Mouse (Mus musculus): ENCODE measurements around the gene Pick1. TPM values are rescaled to one million over a fixed set of nuclear protein-coding genes. Genes with fewer than 3 reads are reported as not detected.

The Pick1 gene
- polyA plus RNA-seq, 1 experiment from 2014 or later, result 18.7 TPM

DNA sequence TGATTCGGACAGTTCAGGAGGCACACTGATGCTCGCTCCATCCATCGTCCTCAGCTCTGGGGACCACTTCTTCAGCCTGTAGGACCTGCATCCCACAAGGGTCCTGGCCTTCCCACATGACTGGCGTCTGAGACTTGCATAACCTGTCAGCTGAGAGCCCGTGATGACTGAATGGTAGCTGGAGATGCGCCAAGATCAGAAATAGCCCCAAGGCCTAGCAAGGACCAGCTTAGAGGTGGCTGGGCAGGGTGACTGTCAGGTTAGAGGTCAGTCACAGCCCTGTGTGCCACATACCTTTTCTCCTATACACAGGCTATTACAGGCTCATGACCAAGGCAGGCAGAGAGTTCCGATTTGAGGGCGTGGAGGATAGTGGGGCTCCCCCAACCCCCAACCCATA is 33.5 kb upstream of the Pick1 start:
- no peak overlapping the region for H3K9ac ChIP-seq (ENCODE audit: low read length)
- H3K36me3 ChIP-seq (ENCODE audit: control insufficient read depth, insufficient read depth, low read length), result no peaks in the 10 kb centered on the region
- no peak overlapping the region for H3K27ac ChIP-seq (ENCODE audit: low read depth, low read length)
- DNase-seq (ENCODE audit: low spot score, missing footprints), result no peak
- 90% methylated on average over 8 of the region's 8 CpGs for WGBS
- H3K4me3 ChIP-seq (ENCODE audit: low read depth, low read length), result no peak overlapping the region
- H3K27me3 ChIP-seq (ENCODE audit: control insufficient read depth, insufficient read depth, low read length), result no peaks in the 10 kb centered on the region
- ATAC-seq (ENCODE audit: low FRiP score), result no peak
- no peaks in the 10 kb centered on the region for H3K9me3 ChIP-seq (ENCODE audit: control insufficient read depth, low read length)
- peaks cover 20% of the 10 kb centered on the region for H3K4me1 ChIP-seq (ENCODE audit: control insufficient read depth, insufficient read depth, low read length)
- no peak overlapping the region for H3K4me2 ChIP-seq

DNA sequence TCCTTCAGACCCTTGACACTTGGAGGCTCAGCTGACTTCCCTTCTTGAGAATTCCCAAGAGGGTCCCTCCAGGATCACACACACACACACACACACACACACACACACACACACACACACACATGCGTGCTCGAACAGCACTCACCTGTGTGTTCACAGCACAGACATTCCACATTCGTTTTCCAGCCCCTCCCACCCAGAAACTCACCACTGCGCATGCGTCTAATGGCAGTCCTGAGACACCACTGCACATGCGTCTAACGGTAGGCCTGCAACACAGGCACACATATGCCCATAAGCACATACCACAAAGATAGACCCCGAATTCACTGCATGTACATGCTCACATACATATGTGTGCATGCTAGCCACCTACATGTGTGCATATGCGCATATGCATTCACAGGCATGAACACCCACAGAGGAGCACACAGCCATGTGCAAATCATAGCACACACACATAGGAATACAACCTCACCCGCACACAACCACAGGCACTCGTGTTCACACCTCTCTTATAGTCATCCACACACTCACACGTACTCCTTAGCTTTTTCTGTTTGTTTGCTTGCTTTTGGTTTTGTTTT is 29.5 kb upstream of the Pick1 start:
- H3K27me3 ChIP-seq (ENCODE audit: control insufficient read depth, insufficient read depth, low read length), result no peaks in the 10 kb centered on the region
- no peak for DNase-seq (ENCODE audit: low spot score, missing footprints)
- no peak for ATAC-seq (ENCODE audit: low FRiP score)
- no peaks in the 10 kb centered on the region for H3K36me3 ChIP-seq (ENCODE audit: control insufficient read depth, insufficient read depth, low read length)
- no peak overlapping the region for H3K9ac ChIP-seq (ENCODE audit: low read length)
- H3K9me3 ChIP-seq (ENCODE audit: control insufficient read depth, low read length), result no peaks in the 10 kb centered on the region
- no peak overlapping the region for H3K4me2 ChIP-seq
- 94% methylated on average over 12 of the region's 12 CpGs for WGBS
- H3K27ac ChIP-seq (ENCODE audit: low read depth, low read length), result no peak overlapping the region
- peaks cover 22% of the 10 kb centered on the region for H3K4me1 ChIP-seq (ENCODE audit: control insufficient read depth, insufficient read depth, low read length)
- no peak overlapping the region for H3K4me3 ChIP-seq (ENCODE audit: low read depth, low read length)

DNA sequence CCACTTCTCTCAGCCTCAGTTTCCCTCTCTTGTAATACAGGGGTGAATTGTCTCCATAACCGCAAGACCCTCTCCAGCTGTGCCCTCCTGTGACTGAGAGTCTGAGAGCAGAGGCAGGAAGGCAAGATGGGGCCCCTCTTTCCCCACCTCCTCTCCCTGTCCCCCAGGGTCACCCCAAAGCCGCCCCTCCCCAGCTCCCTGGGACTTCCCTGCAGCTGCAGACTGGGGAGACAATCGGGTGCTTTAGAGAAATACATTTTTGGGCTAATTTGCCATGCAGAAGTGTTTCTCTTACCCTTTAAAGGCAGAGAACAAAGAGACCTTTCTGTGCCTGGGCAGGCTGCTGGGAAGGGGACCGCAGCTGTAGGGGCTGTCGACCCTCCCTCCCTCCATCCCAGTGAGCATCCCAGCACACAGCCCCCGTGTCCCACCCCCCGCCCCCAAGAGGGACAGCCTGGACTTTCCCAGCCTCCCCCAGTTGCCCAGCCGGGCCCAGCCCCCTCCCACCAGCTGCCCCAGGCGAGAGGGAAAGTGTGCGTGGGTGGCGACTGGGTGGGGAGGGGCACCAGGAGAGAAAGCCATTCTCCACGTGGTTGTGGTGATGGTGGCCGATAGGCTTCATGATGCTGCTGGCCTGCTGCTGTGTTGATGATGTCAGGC is 27.4 kb upstream of the Pick1 start:
- H3K36me3 ChIP-seq (ENCODE audit: control insufficient read depth, insufficient read depth, low read length), result no peaks in the 10 kb centered on the region
- H3K27me3 ChIP-seq (ENCODE audit: control insufficient read depth, insufficient read depth, low read length), result no peaks in the 10 kb centered on the region
- no peak overlapping the region for H3K4me3 ChIP-seq (ENCODE audit: low read depth, low read length)
- peaks cover 22% of the 10 kb centered on the region for H3K4me1 ChIP-seq (ENCODE audit: control insufficient read depth, insufficient read depth, low read length)
- peak overlapping the region; percentile 53 for H3K9ac ChIP-seq (ENCODE audit: low read length)
- DNase-seq (ENCODE audit: low spot score, missing footprints) (peak; percentile 88), ATAC-seq (ENCODE audit: low FRiP score) (peak; percentile 84)
- 26% methylated on average over 13 of the region's 13 CpGs for WGBS
- peak overlapping the region; percentile 25; the same call in 1 of the 2 replicates for H3K4me2 ChIP-seq
- H3K27ac ChIP-seq (ENCODE audit: low read depth, low read length), result peak overlapping the region; percentile 79
- H3K9me3 ChIP-seq (ENCODE audit: control insufficient read depth, low read length), result no peaks in the 10 kb centered on the region

DNA sequence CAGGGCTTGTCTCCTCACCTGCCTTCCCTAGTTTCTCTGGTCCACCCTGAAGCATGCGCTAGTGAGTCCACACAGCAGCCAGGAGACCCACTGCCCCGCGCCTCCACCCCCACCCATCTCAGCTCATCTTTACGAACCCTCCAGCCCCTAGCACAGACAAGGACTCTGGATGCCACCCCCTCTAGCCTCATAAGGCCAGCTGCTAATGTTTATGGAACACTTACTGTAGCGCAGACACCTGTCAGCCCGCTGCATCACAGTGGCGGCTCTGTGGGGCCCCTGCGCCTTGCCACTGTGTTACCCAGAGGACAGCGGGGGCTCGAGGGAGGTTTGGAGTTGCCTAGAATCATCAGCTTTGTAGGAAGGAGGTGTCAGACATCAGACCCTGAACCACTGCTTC is 26.4 kb upstream of the Pick1 start:
- ATAC-seq (ENCODE audit: low FRiP score) (peak; percentile 23; the same call in 1 of the 2 replicates), DNase-seq (ENCODE audit: low spot score, missing footprints) (no peak)
- Histone ChIP-seq H3K4me1 (ENCODE audit: control insufficient read depth, insufficient read depth, low read length) (peaks cover 22% of the 10 kb centered on the region), H3K9me3 (ENCODE audit: control insufficient read depth, low read length) (no peaks in the 10 kb centered on the region), H3K27me3 (ENCODE audit: control insufficient read depth, insufficient read depth, low read length) (no peaks in the 10 kb centered on the region), H3K36me3 (ENCODE audit: control insufficient read depth, insufficient read depth, low read length) (no peaks in the 10 kb centered on the region), H3K27ac (ENCODE audit: low read depth, low read length) (peak overlapping the region; percentile 79; the same call in 1 of the 2 replicates), H3K4me2 (no peak overlapping the region), H3K4me3 (ENCODE audit: low read depth, low read length) (no peak overlapping the region), H3K9ac (ENCODE audit: low read length) (peak overlapping the region; percentile 40; the same call in 1 of the 2 replicates)
- WGBS, result 62% methylated on average over 10 of the region's 10 CpGs

DNA sequence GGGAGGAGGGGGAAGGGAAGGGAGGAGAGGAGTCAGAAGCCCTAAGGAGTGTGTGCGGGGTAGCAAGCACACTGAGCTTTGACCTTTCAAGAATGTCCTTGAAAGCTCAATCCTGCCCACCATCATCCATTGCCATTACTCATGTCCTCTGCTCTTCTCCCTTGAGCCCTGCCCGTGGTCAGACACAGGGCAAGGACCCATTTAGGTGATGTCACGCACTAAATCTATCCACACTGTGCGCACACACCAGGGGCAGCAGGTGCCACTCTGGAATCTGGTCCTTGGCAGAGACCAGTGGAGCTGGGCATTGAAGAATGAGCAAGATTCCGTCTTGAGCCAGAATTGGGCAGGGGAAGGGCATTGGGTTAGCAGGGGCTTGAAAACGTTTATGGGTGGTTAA is 20.8 kb upstream of the Pick1 start:
- no peak for DNase-seq (ENCODE audit: low spot score, missing footprints)
- no peaks in the 10 kb centered on the region for H3K36me3 ChIP-seq (ENCODE audit: control insufficient read depth, insufficient read depth, low read length)
- H3K27ac ChIP-seq (ENCODE audit: low read depth, low read length), result no peak overlapping the region
- no peaks in the 10 kb centered on the region for H3K27me3 ChIP-seq (ENCODE audit: control insufficient read depth, insufficient read depth, low read length)
- WGBS, result 90% methylated on average over 6 of the region's 6 CpGs
- H3K4me1 ChIP-seq (ENCODE audit: control insufficient read depth, insufficient read depth, low read length), result no peaks in the 10 kb centered on the region
- ATAC-seq (ENCODE audit: low FRiP score), result no peak
- no peak overlapping the region for H3K4me2 ChIP-seq
- H3K9ac ChIP-seq (ENCODE audit: low read length), result no peak overlapping the region
- no peaks in the 10 kb centered on the region for H3K9me3 ChIP-seq (ENCODE audit: control insufficient read depth, low read length)
- H3K4me3 ChIP-seq (ENCODE audit: low read depth, low read length), result no peak overlapping the region

DNA sequence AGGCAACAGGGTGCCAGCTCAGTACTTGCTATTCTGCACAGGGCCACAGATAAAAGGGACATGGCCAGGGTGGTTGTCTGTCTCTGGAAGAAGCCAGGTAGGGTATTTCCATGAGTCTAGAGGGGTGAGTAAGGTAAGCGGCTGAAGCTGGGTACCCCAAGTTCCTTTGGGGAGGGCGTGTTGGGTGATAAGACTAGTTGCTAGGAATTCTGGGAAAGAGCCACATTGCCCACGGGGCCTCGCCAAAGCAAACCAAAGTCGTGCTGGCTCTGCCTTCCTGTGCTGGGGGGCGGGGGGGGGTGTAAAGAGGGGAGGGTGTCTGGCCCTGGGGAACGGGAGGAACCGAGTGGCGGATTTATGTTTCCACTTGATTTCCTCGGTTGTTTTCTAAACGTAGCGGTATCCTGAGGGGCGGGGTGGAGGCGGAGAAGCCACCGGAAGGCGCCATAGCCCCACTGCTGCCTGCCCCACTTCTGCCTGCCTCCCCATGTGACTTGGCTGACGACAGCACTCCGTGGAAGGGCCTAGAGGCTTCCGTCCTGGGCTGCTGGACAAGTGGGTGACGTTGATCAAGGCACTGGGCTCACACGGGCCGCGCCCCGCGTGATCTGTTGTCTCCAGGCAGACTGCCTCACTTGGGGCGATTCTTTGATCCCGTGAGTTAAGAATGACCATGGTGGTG is 20.1 kb upstream of the Pick1 start:
- WGBS, result 79% methylated on average over 27 of the region's 27 CpGs
- no peak overlapping the region for H3K4me2 ChIP-seq
- no peak overlapping the region for H3K9ac ChIP-seq (ENCODE audit: low read length)
- no peaks in the 10 kb centered on the region for H3K9me3 ChIP-seq (ENCODE audit: control insufficient read depth, low read length)
- DNase-seq (ENCODE audit: low spot score, missing footprints), result no peak
- H3K4me3 ChIP-seq (ENCODE audit: low read depth, low read length), result no peak overlapping the region
- H3K27me3 ChIP-seq (ENCODE audit: control insufficient read depth, insufficient read depth, low read length), result no peaks in the 10 kb centered on the region
- no peaks in the 10 kb centered on the region for H3K4me1 ChIP-seq (ENCODE audit: control insufficient read depth, insufficient read depth, low read length)
- H3K36me3 ChIP-seq (ENCODE audit: control insufficient read depth, insufficient read depth, low read length), result no peaks in the 10 kb centered on the region
- ATAC-seq (ENCODE audit: low FRiP score), result no peak
- H3K27ac ChIP-seq (ENCODE audit: low read depth, low read length), result no peak overlapping the region

DNA sequence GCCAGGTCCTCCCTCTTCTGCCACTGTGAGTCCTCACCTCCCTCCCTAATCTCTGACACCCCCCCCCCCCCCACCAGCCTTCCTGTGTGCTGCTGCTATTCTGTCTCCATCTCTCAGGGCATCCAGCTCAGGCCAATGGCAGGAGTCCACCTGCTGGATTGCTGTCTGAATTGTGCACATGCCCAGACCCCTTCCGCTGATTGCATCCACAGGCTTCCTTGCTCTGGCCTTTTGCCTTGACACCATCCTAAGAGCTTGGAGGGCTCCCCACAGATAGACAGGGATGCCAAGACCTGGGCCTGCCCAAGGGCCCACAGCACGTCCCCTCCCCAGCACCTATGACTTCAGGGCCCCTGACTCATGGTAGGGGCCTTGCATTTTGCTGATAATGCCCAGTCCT is 18.6 kb upstream of the Pick1 start:
- no peak overlapping the region for H3K9ac ChIP-seq (ENCODE audit: low read length)
- no peaks in the 10 kb centered on the region for H3K9me3 ChIP-seq (ENCODE audit: control insufficient read depth, low read length)
- no peaks in the 10 kb centered on the region for H3K27me3 ChIP-seq (ENCODE audit: control insufficient read depth, insufficient read depth, low read length)
- no peak for DNase-seq (ENCODE audit: low spot score, missing footprints)
- no peaks in the 10 kb centered on the region for H3K36me3 ChIP-seq (ENCODE audit: control insufficient read depth, insufficient read depth, low read length)
- 68% methylated on average over 2 of the region's 2 CpGs for WGBS
- no peaks in the 10 kb centered on the region for H3K4me1 ChIP-seq (ENCODE audit: control insufficient read depth, insufficient read depth, low read length)
- ATAC-seq (ENCODE audit: low FRiP score), result no peak
- H3K4me2 ChIP-seq, result no peak overlapping the region
- H3K4me3 ChIP-seq (ENCODE audit: low read depth, low read length), result no peak overlapping the region
- H3K27ac ChIP-seq (ENCODE audit: low read depth, low read length), result no peak overlapping the region

DNA sequence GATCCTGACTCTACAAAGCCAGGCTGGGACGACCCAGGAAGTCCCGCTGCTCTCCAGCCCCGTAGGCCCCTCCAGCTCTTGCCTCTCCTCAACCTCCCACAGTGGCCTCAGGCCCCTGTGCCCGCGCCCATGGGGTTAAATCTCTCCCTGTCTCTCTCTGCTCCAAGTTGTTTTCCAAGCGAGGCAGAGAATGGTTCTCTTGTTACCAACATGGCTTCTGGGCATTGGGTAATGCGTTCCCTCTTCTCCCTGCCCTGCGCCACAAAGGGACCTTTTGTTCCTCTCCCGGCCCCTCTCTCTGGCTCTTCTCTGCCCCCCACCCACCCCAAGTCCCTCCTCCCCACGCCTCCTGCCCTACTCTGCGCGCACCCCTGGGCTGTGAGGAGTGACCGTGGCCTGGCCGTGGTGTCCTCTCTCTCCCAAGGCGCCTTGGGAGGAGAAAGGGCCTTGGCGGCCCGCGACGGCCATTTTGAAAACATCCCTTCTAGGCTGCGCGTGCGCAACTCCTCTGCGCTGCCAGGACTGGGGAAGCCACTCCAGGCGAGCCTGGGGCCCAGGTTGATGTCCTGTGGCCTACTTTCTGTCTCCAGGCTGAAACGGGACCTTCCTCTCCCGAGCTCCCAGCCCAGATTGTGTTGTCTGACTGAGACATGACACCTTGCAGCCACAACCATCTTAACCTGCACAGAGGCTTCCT is 16.1 kb upstream of the Pick1 start:
- no peak for ATAC-seq (ENCODE audit: low FRiP score)
- Histone ChIP-seq H3K27me3 (ENCODE audit: control insufficient read depth, insufficient read depth, low read length) (no peaks in the 10 kb centered on the region), H3K4me3 (ENCODE audit: low read depth, low read length) (no peak overlapping the region), H3K36me3 (ENCODE audit: control insufficient read depth, insufficient read depth, low read length) (no peaks in the 10 kb centered on the region), H3K27ac (ENCODE audit: low read depth, low read length) (no peak overlapping the region), H3K4me2 (no peak overlapping the region), H3K4me1 (ENCODE audit: control insufficient read depth, insufficient read depth, low read length) (no peaks in the 10 kb centered on the region), H3K9me3 (ENCODE audit: control insufficient read depth, low read length) (no peaks in the 10 kb centered on the region), H3K9ac (ENCODE audit: low read length) (no peak overlapping the region)
- DNase-seq (ENCODE audit: low spot score, missing footprints), result no peak
- WGBS, result 89% methylated on average over 25 of the region's 26 CpGs

DNA sequence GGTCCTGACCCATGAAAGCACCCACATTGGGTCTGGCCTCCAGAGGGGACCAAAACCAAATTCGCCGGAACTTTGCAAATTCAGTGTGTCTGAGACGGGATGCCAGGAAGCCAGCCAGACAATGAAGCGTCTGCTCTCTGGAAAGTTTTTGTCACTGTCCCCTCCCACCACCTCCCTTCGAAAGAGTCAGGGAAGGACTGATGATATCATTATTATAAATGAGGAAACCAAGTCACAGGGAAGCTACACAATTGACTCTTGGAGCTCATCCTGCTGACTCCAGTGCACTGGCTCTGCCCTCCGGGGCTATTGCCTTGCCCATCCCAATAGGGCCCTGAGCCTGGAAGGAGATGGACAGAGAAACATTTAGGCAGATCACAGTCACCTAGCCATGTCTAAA is 15.4 kb upstream of the Pick1 start:
- Histone ChIP-seq H3K4me3 (ENCODE audit: low read depth, low read length) (no peak overlapping the region), H3K36me3 (ENCODE audit: control insufficient read depth, insufficient read depth, low read length) (no peaks in the 10 kb centered on the region), H3K27me3 (ENCODE audit: control insufficient read depth, insufficient read depth, low read length) (no peaks in the 10 kb centered on the region), H3K9ac (ENCODE audit: low read length) (no peak overlapping the region), H3K4me2 (no peak overlapping the region), H3K4me1 (ENCODE audit: control insufficient read depth, insufficient read depth, low read length) (no peaks in the 10 kb centered on the region), H3K9me3 (ENCODE audit: control insufficient read depth, low read length) (no peaks in the 10 kb centered on the region), H3K27ac (ENCODE audit: low read depth, low read length) (no peak overlapping the region)
- WGBS, result 76% methylated on average over 6 of the region's 6 CpGs
- DNase-seq (ENCODE audit: low spot score, missing footprints) (no peak), ATAC-seq (ENCODE audit: low FRiP score) (no peak)
